Mouse (Mus musculus) embryonic facial prominence, embryonic 12.5 days (tissue): ENCODE data around the gene Pkmyt1. TPM values are rescaled to one million over a fixed set of nuclear protein-coding genes. Genes with fewer than 3 reads are reported as not detected.

Experiments
- ATAC-seq: fragments of 200-750 bp; cut with Nextera tagmentation; 2 replicates; pipeline ENCODE4 v1.8.0; 2017; ENCODE audit not compliant: insufficient number of reproducible peaks, insufficient read depth, low FRiP score, low TSS enrichment
- H3K27ac ChIP-seq: fragments of 300-500 bp; sonication (generic); 2 replicates; pipeline ENCODE4 v1.5.1; 2016; ENCODE audit warnings: mild to moderate bottlenecking
- H3K27me3 ChIP-seq: fragments of 300-500 bp; sonication (generic); 2 replicates; pipeline ENCODE4 v1.6.1; 2016; ENCODE audit warnings: mild to moderate bottlenecking, moderate library complexity
- H3K36me3 ChIP-seq: fragments of 300-500 bp; sonication (generic); 2 replicates; pipeline ENCODE4 v1.6.1; 2016; ENCODE audit warnings: mild to moderate bottlenecking
- H3K4me1 ChIP-seq: fragments of 300-500 bp; sonication (generic); 2 replicates; pipeline ENCODE4 v1.6.1; 2016
- H3K4me2 ChIP-seq: fragments of 300-500 bp; sonication (generic); replicated peaks from 2 replicates; pipeline ENCODE4 v1.6.1; 2016; ENCODE audit warnings: mild to moderate bottlenecking, moderate library complexity
- H3K4me3 ChIP-seq: fragments of 300-500 bp; sonication (generic); 2 replicates; pipeline ENCODE4 v1.5.1; 2016; ENCODE audit warnings: mild to moderate bottlenecking
- H3K9ac ChIP-seq: fragments of 300-500 bp; sonication (generic); 2 replicates; pipeline ENCODE4 v1.6.1; 2016; ENCODE audit warnings: mild to moderate bottlenecking, moderate library complexity
- H3K9me3 ChIP-seq: fragments of 300-500 bp; sonication (generic); 2 replicates; pipeline ENCODE4 v1.6.1; 2016; ENCODE audit warnings: mild to moderate bottlenecking, moderate library complexity
- WGBS: fragments of 180-500 bp; shearing (Covaris S2); methylation state at CpG from one replicate; pipeline ENCODE4 v1.1.7; 2016; 5-methylcytosine and 5-hydroxymethylcytosine counted together
- polyA plus RNA-seq: library from polyadenylated mRNA; unstranded; fragments of >200 nt; fragmentation: Nextera tagmentation; extraction: Ambion mirVana; gene quantifications from 2 replicates; pipeline ENCODE4 v1.2.1, GENCODE M21; 2016

Pkmyt1 gene
- 54.2 and 54.6 TPM in 2 replicates for polyA plus RNA-seq

GRCm38 (mm10) chr17:23725999-23726757, at the start of gene Pkmyt1:
TSS of gene Pkmyt1 (plus strand) at chr17:23726336.
- H3K27me3 ChIP-seq = no peaks in the 10 kb centered on the region
- H3K4me3 ChIP-seq = peak within 1 kb of the TSS; percentile 94
- H3K4me2 ChIP-seq = peak within 1 kb of the TSS; percentile 86
- H3K27ac ChIP-seq = peak within 1 kb of the TSS; percentile 80
- 2% methylated on average over 60 of the region's 73 CpGs for WGBS
- H3K9me3 ChIP-seq = no peaks in the 10 kb centered on the region
- peak; percentile 86 for ATAC-seq
- H3K36me3 ChIP-seq = no peaks in the 10 kb centered on the region
- 0 out of 2 replicates have a peak, but pooled peaks cover 16% of the 10 kb centered on the region for H3K4me1 ChIP-seq
- peak within 1 kb of the TSS; percentile 73 for H3K9ac ChIP-seq

GRCm38 (mm10) chr17:23676473-23677031, 49.6 kb upstream of the Pkmyt1 start:
- peaks cover 57% of the 10 kb centered on the region for H3K27me3 ChIP-seq

GRCm38 (mm10) chr17:23677236-23677679, 48.9 kb upstream of the Pkmyt1 start, which contains the start of gene Tnfrsf12a:
TSS of gene Tnfrsf12a (minus strand) at chr17:23677468.
- Histone ChIP-seq H3K4me3 (peak within 1 kb of the TSS; percentile 49), H3K4me2 (peak within 1 kb of the TSS; percentile 98), H3K4me1 (peaks cover 33% of the 10 kb centered on the region), H3K9ac (peak within 1 kb of the TSS; percentile 38), H3K36me3 (no peaks in the 10 kb centered on the region), H3K27ac (no peak within 1 kb of the TSS), H3K9me3 (no peaks in the 10 kb centered on the region), H3K27me3 (peaks cover 64% of the 10 kb centered on the region)
- WGBS = under 1% methylated on average over 34 of the region's 34 CpGs
- ATAC-seq = 0 out of 2 replicates have a peak, but pooled peaks have one; percentile 2

More at GRCm38 (mm10) chr17:23676473-23677031, 49.6 kb upstream of the Pkmyt1 start:
- no peaks in the 10 kb centered on the region for H3K36me3 ChIP-seq
- peak overlapping the region; percentile 38 for H3K9ac ChIP-seq
- peak overlapping the region; percentile 98 for H3K4me2 ChIP-seq
- peak overlapping the region; percentile 49 for H3K4me3 ChIP-seq
- WGBS = under 1% methylated on average over 37 of the region's 37 CpGs
- H3K9me3 ChIP-seq = no peaks in the 10 kb centered on the region
- no peak overlapping the region for H3K27ac ChIP-seq
- peaks cover 33% of the 10 kb centered on the region for H3K4me1 ChIP-seq
- no peak for ATAC-seq

GRCm38 (mm10) chr17:23679127-23679835, 46.9 kb upstream of the Pkmyt1 start, which contains the start of gene Cldn6:
TSS of gene Cldn6 (plus strand) at chr17:23679249.
- H3K9ac ChIP-seq = no peak within 1 kb of the TSS; the same call in 1 of the 2 replicates
- 2% methylated on average over 38 of the region's 38 CpGs for WGBS

GRCm38 (mm10) chr17:23680336-23680735, 45.8 kb upstream of the Pkmyt1 start:
- Histone ChIP-seq H3K4me1 (peaks cover 29% of the 10 kb centered on the region), H3K4me2 (peak overlapping the region; percentile 29), H3K27me3 (peaks cover 78% of the 10 kb centered on the region), H3K9ac (no peak overlapping the region), H3K4me3 (peak overlapping the region; percentile 27), H3K36me3 (no peaks in the 10 kb centered on the region), H3K9me3 (no peaks in the 10 kb centered on the region), H3K27ac (no peak overlapping the region)
- no peak for ATAC-seq
- WGBS = 70% methylated on average over 9 of the region's 9 CpGs

More at GRCm38 (mm10) chr17:23679127-23679835, 46.9 kb upstream of the Pkmyt1 start, which contains the start of gene Cldn6:
- Histone ChIP-seq H3K4me2 (peak within 1 kb of the TSS; percentile 29), H3K9me3 (no peaks in the 10 kb centered on the region), H3K4me1 (peaks cover 34% of the 10 kb centered on the region), H3K36me3 (no peaks in the 10 kb centered on the region), H3K27ac (no peak within 1 kb of the TSS), H3K4me3 (peak within 1 kb of the TSS; percentile 27), H3K27me3 (peaks cover 84% of the 10 kb centered on the region)
- ATAC-seq = no peak

DNA sequence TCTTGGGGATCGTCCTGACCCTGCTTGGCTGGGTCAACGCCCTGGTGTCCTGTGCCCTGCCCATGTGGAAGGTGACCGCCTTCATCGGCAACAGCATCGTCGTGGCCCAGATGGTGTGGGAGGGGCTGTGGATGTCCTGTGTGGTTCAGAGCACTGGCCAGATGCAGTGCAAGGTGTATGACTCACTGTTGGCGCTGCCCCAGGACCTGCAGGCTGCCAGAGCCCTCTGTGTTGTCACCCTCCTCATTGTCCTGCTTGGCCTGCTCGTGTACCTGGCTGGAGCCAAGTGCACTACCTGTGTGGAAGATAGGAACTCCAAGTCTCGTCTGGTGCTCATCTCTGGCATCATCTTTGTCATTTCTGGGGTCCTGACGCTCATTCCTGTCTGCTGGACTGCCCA, 45.0 kb upstream of the Pkmyt1 start:
- H3K27me3 ChIP-seq = peaks cover 70% of the 10 kb centered on the region
- no peak overlapping the region; the same call in 1 of the 2 replicates for H3K4me3 ChIP-seq
- H3K27ac ChIP-seq = no peak overlapping the region
- H3K4me1 ChIP-seq = peaks cover 21% of the 10 kb centered on the region
- WGBS = 67% methylated on average over 10 of the region's 10 CpGs
- no peaks in the 10 kb centered on the region for H3K9me3 ChIP-seq
- H3K9ac ChIP-seq = no peak overlapping the region
- no peak for ATAC-seq
- no peaks in the 10 kb centered on the region for H3K36me3 ChIP-seq
- H3K4me2 ChIP-seq = peak overlapping the region; percentile 29

- no peak for ATAC-seq
- Histone ChIP-seq H3K4me1 (peaks cover 14% of the 10 kb centered on the region), H3K27me3 (peaks cover 64% of the 10 kb centered on the region), H3K9me3 (no peaks in the 10 kb centered on the region), H3K27ac (no peak overlapping the region), H3K36me3 (no peaks in the 10 kb centered on the region), H3K4me3 (peak overlapping the region; percentile 24; the same call in 1 of the 2 replicates), H3K4me2 (peak overlapping the region; percentile 29), H3K9ac (no peak overlapping the region)
- WGBS = 51% methylated on average over 4 of the region's 4 CpGs
Observed at GRCm38 (mm10) chr17:23682092-23682491, 44.0 kb upstream of the Pkmyt1 start.

DNA sequence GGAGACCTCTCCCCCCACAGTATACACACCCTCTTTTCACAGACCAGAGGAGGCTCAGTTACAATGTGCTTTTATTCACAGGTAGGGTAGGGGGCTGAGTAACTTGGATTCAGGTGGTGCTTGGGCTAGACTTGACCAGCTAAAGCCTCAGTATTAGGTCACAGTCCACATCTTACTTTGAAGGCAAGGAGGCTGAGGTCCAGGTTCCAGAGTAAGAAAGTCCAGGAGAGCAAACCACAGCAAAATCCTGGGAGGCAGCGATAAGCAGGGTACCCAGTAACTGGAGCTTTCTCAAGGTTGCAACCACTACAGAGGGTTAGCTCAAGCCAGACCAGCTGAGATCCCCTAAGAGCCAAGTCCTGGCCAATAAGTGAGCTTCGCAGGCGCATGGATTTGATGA, 43.6 kb upstream of the Pkmyt1 start:
- peaks cover 64% of the 10 kb centered on the region for H3K27me3 ChIP-seq
- H3K4me2 ChIP-seq = peak overlapping the region; percentile 29
- ATAC-seq = no peak
- peaks cover 14% of the 10 kb centered on the region for H3K4me1 ChIP-seq
- H3K9ac ChIP-seq = 0 out of 2 replicates have a peak overlapping the region, but pooled peaks have one; percentile 22
- peak overlapping the region; percentile 24 for H3K4me3 ChIP-seq
- H3K9me3 ChIP-seq = no peaks in the 10 kb centered on the region
- no peaks in the 10 kb centered on the region for H3K36me3 ChIP-seq
- H3K27ac ChIP-seq = no peak overlapping the region
- WGBS = 67% methylated on average over 3 of the region's 3 CpGs

- Histone ChIP-seq H3K9ac (0 out of 2 replicates have a peak overlapping the region, but pooled peaks have one; percentile 22), H3K4me3 (peak overlapping the region; percentile 24), H3K4me1 (peaks cover 14% of the 10 kb centered on the region), H3K36me3 (no peaks in the 10 kb centered on the region), H3K4me2 (peak overlapping the region; percentile 29), H3K9me3 (no peaks in the 10 kb centered on the region), H3K27ac (peak overlapping the region; percentile 1; the same call in 1 of the 2 replicates), H3K27me3 (peaks cover 63% of the 10 kb centered on the region)
- WGBS = 25% methylated on average over 15 of the region's 15 CpGs
- no peak for ATAC-seq
Observed at GRCm38 (mm10) chr17:23683226-23683625, 42.9 kb upstream of the Pkmyt1 start.

- Histone ChIP-seq H3K9me3 (no peaks in the 10 kb centered on the region), H3K27me3 (peaks cover 55% of the 10 kb centered on the region), H3K4me3 (peak within 1 kb of the TSS; percentile 24), H3K36me3 (no peaks in the 10 kb centered on the region), H3K4me1 (peaks cover 14% of the 10 kb centered on the region), H3K27ac (peak within 1 kb of the TSS; percentile 1; the same call in 1 of the 2 replicates), H3K4me2 (peak within 1 kb of the TSS; percentile 29), H3K9ac (0 out of 2 replicates have a peak within 1 kb of the TSS, but pooled peaks have one; percentile 22)
- WGBS = 7% methylated on average over 15 of the region's 15 CpGs
- ATAC-seq = peak; percentile 87
Observed at GRCm38 (mm10) chr17:23683856-23684672, 42.1 kb upstream of the Pkmyt1 start, which contains the start of gene Cldn9. TSS of gene Cldn9 (minus strand) at chr17:23684026.
